Mouse (Mus musculus) right cerebral cortex, adult 2 months (tissue): ENCODE results near the gene Ctns.

Experiments used
- DNase-seq, 2 experiments: peaks; one replicate each; pipeline ENCODE4 v3.0.0; 2021 to 2022; ENCODE audit warnings: low spot score in 2 of 2

The Ctns gene

DNA sequence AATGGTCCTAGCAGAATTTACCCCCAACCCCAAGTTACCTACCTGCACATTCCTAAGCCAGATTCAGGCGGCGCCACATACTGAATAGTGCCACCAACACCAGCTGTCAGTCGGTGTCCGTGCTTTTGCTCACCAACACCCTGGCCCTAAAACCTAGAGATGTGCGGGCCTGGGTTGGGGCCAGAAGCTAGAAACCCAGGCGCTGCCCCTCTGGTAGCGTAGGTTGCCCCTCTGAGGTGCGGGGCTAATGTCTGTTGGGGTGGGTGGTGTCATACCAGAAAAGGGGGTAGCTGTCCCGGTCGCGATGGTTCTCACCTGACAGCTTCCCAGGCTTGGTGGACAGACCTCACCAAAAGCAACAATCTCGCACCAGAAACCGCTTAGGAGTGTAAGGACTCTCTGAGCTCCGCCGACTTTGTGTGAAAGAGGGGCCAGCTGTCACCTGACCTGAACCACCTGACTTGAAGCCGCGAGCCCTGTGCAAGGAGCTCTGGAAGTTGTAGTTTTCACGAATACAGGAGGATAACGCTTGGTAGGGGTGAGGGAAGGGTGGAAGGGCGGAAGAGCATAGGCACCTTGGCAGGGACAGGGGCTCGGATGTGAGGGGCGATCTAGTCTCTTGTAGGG is at the start of gene Ctns:
Ctns (minus strand) TSS at position 440 of the 627 bp plus-strand sequence.
- DNase-seq: peak; percentile 85 to 92

DNA sequence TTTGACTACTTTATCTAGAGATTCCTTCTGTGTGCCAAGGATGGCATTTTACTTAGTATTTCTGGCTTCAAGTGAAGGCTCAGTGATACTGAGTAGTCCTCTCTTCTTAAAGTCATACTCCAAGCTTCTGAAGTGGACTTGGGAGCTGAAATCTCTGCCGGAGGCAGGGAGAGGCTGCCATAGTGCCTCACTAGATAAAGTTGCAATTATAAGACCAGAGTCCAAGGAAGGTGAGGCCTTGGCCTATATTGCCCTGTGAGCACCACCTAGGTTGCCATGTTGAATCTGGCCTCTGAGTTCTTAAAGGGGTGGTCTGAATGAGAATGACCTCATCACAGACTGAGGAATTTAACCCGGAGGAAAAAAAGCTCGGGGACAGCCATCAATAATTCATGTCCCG is 43.9 kb upstream of the Ctns start:
- DNase-seq: no peak

DNA sequence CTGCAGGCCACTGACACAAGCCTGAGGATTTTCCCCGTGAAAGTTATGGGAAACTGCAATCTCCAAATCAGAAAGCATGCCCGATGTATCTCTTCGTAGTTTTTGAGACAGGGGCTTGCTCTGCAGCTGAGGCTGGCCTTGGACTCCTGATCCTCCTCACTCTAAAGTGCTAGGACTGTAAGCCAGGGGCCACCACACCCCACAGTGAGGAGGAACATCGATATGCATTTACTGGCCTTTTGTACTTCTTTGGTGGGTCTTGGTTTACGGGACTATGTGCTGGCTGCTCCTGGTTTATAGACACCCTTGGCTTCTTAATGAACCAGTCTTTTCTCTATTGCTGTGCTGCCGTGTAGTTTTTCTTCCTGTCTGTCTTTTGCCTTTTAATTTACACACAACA is 43.4 kb upstream of the Ctns start:
- DNase-seq: no peak

DNA sequence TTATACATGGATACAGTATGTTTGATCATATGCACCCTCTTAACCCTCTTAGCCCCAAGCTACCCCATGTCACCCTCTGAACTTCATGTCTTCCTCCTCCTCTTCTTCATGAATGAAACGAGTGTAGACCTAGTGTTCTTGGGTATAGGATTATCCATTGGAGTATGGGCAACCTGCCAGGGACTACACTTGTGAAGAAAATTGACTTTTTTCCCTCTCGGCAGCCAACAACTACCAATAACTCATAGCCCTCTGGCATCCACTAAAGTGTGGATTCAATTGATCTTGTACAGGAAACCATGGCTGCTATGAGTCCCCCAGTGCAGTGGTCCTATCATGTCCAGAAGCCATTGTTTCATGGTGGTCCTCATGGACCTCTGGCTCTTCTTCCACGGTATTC is 37.9 kb upstream of the Ctns start:
- no peak for DNase-seq

DNA sequence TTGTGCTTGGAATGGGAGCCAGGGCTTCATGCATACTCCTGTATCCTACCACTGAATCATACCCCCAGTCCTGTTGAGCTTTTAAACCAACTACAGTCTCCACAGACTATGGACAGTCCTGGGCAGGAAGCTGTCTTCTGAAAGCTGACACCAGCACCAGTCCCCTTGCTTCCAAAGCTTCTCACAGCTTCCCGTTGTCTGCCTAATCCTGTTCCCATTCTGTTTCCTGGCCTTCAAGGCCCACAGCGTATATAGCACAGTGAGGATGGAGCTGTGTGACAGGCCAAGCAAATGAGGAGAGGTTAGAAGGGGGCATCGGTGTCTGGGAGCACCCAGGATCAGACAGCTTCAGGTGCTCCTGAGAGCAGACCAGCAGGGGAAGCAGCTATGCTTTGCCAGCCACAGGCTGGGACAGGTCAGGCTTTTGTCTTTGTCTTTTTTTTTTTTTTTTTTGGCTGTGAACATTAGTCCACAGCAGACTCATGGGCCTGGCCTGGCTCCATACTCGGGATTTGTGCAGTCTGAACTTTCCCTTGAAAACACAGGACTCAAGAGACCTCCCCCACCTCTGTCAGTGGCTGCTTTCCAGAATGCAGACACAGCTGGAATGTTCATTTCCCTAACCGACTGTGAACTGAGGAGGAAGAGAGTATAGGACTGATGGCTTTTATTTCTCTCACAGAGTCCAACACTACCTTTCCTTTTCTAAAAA is 37.3 kb upstream of the Ctns start:
- no peak for DNase-seq

DNA sequence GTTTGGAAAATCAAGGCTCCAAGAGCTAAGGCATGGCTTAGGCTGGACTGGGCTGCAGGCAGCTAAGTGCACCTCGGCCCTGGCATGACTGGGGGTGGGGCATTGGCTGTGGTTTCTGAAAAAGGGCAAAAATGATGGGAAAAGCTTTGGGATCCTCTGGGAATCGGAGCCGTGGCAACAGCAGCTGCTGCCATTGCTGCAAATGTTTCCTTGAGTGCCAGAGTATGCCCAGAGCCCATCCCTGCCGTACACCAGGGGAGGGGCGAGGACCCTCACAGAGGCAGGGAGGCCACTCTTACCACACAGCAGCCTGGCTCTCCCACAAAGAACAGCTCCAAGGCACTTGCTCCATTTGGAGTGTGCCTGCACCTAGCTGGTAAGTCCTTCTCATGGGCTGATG is 35.1 kb upstream of the Ctns start, which contains the start of gene Trpv1:
Trpv1 (plus strand) TSS at position 301 of the 400 bp plus-strand sequence.
- DNase-seq: no peak

DNA sequence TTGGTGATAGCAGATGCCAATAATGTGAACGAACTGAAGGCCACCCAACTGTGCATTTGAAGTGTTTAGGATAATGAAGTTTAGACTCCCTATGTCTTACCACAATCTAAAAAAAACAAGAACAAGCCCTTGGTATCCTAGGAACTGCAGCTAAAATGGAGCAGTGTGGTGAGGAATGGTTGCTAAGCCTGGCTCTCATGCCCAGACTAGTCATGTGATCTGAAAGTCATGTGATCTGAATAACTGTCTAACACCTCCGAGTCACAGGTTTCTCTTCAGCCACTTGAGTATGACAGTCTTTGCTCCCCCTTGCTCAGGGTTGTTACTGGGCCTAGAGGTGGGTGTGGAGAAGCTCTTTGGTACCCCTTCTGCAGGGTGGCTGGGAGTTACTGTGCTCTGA is 33.7 kb upstream of the Ctns start:
- no peak for DNase-seq

DNA sequence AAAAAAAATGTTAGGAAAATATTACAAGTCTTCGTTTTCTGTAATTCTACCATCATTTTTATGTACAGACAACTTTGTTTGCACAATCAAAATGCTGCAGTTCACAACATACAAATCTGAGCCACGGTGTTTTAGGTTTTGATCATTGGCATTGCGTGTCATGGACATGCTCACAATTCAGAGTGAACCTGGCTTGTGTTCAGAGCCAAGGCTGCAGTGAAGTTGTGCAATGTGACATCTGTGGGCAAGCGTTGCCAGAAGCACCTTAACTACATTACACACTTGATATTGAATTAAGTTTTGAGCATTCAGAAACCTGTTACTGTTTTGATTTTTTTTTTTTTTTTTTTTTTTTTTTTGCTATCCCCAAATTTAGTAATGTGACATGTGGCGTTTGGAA is 31.2 kb upstream of the Ctns start:
- DNase-seq: no peak

DNA sequence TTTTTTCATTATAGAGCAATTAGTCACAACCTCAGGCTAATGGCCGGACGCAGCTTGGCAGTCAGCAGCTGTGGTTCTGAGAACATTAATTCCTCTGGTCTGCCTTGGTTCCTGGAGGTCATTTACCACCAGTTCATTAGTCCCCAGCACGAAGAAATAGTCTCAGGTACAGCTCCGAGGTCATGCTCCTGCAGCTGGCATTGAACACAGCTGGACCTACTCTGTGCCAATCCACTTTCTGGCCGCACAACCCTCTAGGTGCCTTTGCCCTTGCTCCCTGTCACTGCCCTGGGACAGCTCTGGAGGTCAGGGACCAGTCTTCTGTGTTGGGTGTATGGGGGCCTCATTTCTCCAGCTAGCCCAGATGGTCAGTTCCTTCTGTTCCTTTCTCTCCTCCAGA is 30.0 kb upstream of the Ctns start:
- no peak for DNase-seq

DNA sequence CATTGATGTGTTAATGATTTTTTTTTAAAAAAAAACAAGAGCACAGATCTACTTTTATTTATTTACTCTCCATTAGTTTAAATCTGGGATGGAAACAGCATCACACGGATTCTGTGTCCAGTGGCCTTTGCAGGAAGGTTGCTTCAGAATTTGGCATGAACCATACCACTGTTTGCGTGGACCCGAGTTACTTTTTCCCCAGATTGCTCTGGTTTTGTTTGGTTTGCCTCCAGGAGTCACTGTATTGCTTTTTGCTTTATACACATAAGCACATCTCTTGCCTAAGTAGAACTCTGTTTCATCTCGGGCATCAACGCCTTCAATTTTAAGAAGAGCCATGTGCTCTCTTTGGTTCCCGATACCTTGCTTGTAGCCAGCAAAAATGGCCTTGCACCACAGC is 27.0 kb upstream of the Ctns start:
- DNase-seq: no peak

DNA sequence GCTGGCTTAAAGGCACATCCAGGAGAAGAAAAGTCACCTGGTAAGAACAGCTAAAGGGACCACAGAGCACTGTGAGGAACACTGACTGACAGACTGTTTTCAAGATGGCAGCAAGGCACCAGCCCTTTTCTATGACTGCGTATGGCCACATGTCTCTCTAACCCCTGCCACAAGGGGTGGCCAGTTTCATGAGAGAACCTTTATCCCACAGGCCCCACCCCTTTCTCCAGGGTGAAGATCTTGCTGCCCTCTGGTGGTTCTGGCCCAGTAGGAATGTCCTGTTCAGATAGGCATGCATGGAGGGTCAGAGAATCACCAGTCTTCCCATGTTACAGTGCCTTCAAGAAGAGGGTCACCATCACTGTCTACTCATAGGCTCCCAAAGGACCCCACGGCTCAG is 25.1 kb upstream of the Ctns start:
- DNase-seq: no peak

DNA sequence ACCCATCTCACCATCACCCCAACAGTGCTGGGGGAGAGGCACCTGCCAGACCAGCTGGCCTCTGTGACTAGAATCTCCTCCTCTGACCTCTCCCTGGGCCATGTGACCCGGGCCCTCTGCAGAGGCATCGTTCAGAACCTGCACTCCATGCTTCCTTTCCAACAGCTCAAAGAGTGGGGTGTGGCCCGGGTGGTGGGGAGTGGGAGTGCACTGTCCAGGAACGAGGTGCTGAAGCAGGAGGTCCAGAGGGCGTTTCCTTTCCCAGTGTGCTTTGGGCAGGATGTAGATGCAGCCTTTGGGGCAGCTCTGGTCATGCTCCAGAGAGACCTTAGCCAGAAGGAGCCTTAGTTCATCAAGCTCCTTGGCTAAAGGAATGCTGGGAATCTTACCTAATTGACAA is 24.0 kb upstream of the Ctns start:
- no peak for DNase-seq

DNA sequence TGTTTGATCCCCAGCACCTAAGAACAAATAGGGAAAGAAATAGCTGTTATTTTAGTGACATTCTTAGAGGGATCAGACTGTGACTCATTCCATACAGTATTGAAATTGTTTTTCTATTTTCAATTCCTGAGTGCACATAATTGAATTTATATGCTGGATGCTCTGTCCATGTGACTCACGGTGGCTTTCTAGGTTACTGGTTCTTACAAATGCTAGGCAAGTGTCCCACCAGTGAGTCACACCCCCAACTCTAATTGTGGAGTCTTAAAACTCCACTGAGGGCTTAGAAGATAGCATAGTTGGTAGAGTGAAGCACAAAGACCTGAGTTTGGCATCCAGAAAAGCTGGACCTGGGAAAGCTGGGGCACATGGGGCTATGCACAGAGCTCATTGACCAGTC is 21.8 kb upstream of the Ctns start:
- no peak for DNase-seq

DNA sequence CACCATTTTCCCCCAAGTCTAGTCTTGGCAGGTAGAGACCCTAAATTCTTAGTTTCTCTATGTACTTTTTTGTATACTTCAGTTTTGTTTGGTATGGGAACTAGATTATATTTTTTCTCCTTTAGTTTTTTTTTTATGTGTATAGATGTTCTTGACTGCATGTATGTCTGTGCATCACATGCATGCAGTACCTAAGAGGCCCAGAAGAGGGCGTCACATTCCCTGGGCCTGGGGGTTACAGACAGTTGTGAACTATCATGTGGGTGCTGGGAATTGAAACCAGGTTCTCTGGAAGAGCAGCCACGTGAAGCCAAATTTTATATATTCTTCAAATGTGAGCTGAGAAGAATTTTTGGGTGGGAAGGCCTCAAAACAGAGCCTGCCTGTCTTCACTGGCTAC is 20.8 kb upstream of the Ctns start:
- DNase-seq: no peak

DNA sequence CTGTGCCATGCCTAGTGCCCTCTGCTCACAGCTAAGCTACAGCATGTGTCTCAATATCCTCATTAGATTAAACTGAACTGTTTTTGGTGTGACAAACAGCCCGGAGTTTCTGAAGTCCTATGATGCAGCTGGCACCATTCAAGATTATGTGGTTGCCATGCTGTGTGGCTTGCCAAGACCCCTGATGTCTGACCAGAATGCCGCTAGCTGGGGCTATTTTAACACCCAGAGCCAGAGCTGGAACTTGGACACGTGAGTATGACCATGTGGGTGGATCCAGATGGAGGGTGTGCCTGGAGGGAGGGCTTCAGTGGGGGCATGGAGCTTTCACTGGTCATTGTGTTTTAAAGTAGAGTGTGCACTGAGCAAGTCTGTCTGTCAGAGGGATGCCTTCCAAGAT is 15.1 kb upstream of the Ctns start:
- DNase-seq: no peak

DNA sequence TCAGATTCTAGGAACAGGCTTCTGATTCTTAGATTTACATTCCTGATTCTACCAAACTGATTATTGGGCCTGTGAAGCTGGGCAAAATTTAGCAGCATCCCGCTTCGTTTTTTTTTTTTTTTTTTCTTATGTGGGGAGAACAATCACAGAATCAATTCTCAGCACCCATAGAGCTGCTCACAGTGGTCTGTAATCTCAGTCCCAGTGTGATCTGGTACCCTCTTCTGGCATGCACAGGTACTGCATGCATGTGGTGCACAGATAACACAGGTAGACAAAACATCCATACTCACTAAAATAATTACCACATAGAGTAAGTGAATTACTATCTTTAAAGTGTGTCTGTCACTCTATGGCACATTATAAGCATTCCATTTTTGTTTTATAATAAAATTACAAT is 8.8 kb upstream of the Ctns start:
- no peak for DNase-seq

DNA sequence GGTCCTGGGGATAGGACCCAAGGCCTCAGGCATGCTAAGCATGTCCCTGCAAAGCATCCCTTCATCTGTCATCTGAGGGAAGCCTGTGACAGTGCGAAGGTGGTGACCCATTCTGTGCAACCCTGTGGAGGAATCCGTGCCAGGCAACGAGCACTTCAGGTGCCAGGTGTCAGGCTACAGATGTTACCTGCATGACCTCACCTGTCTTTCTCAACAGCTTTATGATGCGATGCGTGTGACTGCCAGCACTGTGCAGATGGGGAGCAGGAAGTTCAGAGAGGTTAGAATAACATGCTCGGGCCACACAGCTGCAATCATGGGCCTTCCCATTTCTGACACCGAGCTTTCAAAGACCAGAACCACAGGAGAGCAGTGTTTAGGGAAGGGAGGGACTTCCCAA is 6.4 kb upstream of the Ctns start:
- DNase-seq: no peak

DNA sequence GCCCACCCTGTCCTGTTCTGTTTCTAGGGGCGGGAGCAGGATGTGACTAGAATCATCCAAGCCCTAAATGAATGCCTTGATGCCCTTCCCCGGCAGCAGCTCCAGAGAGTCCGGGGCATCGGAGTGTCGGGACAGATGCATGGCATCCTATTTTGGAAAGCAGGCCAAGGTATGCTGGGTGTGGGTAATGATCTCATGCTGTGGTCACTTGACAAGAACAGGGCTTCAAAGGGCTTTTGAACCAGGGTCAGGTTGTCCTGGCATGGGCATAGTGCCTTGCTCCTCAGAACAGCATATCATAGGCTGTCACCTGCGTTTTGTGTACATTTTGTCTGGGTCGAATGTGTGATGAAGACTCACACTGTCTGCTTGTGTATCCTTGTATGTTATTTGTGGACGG is 5.1 kb upstream of the Ctns start:
- DNase-seq: no peak

DNA sequence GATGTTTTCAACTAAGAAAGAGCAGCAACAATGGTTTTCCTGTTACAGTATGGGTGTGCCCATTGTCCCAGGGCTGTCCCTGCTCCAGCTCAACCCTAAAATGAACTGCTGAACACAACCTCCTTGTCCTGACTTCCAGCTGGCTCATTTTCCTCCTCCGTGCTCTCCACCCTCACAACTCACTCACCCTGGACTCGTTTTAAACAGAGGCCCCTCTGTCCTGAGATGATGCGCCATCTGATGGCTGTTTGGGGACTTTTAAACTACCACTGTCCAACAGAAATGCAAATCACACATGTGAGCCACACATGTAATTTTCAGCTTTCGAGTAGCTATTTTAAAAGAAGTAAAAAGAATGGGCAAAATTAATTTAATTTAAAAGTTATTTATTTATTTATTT is 2.8 kb upstream of the Ctns start:
- no peak for DNase-seq

DNA sequence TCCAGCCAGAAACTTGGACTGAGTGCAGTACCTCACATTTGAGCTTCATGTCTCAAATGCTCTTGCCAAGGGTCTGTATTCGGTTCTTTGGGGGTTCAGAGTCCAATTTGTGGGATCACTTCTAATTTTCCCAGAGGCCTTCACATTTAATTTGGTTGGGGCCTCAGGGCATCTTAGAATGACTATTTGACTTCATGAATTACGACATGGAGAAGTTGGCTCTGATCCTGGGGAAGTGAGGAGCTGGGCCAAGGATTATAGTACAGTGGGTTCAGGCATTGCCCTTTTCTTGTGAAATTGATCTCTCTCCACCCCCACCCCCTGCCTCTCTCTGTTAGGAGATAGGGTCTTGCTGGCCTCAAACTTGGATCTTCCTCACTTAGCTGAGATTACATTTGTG is 2.2 kb upstream of the Ctns start:
- no peak for DNase-seq

DNA sequence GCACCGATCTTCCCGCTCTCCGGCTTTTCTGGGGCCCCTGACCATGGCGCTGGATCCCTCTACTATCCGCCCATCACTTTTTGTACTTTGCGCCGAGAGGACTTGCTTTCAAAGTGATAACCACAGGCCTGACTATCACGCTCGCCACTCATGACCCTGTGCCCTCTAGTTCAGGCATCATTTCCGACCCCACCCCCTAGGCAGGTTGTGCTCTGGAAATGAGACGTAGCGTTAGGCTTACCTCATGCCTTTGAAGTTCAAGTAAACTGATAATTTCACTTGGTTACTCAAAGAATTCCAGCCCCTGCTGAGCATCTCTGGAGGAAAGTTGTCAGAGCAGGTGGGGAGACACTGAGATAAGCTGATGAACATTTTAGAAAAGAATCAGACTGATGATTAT is 1.0 kb upstream of the Ctns start:
- no peak for DNase-seq

DNA sequence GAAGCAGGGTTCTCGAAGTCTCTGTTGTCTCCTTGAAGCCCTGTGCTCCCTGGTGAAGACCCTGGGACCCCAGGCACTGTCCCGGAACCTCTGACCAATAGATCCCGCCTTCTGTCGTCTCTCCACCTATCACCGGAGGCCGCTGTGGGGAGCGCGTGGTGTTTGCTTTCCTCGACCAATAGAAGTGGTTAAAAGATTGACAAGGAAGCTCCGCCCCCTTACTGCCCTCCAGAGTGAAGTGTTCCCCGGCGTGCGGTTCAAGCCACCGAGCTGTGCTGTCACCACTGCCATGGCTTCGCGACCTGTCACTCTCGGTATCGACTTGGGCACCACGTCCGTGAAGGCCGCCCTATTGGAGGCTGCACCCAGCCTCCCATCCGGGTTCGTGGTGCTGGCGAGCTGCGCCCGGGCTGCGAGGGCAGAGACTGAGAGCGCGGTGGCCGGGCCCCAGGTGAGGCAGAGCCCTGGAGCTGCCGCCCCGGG is 429 bp upstream of the Ctns start, which contains the start of gene Shpk:
Shpk (plus strand) TSS at position 231 of the 483 bp plus-strand sequence.
- peak; percentile 98 to 99 for DNase-seq

DNA sequence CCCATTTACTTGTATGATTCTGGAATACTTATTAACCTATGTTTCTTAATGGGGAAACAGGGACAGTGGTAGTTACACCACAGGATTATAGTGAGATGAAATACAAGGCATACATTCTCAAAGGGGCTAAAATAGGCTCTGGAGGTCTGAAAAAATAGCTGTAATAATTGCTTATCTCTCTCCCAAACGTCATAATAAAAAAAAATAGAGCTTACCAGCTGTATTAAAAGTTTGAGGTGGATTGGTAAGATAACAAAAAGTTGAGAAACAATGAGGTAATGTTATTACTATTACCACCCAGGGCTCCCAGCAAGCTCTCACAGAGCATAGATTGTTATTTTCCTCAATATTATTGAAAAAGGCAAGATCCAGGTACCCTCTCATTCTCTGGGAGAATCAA is 652 bp downstream of the Ctns start:
- no peak for DNase-seq

DNA sequence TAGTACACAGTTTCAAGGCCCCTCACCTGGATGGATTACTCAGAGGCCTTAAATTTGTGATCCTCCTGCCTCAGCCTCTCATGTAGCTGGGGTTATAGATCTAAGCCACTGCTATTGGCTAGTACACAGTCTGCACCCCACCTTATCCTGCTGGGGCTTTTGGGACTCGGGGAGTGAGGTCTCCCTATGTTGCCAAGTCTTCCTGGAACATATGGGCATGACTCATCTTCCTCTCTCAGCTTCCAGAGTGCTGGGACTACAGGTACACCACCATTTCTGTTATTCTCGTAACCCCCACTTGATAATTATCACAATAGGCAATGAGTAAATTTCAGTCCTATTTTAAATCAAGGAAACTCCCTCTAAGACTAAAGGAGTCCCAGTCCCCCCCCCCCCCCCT is 4.4 kb downstream of the Ctns start:
- no peak for DNase-seq
